Mouse (Mus musculus): Measurements from ENCODE around the gene Ptges2. TPM values are rescaled to one million over a fixed set of nuclear protein-coding genes. Genes with fewer than 3 reads are reported as not detected.
"Not testable (repeated sequence)": the region's sequence is repeated elsewhere in the genome, so short reads cannot be mapped to it uniquely, and the experiment has no call there.

The Ptges2 gene
- total RNA-seq (2021) = 10 to 100 TPM; 63.4 to 70.0 TPM

- peak; percentile 94 to 95 for DNase-seq
- intact Hi-C loops (cut with DNase I) = no loop called here
Measured at GRCm38 (mm10) chr2:32395484-32395945, at the start of gene Ptges2. TSS of gene Ptges2 (plus strand) at chr2:32395896.

DNA sequence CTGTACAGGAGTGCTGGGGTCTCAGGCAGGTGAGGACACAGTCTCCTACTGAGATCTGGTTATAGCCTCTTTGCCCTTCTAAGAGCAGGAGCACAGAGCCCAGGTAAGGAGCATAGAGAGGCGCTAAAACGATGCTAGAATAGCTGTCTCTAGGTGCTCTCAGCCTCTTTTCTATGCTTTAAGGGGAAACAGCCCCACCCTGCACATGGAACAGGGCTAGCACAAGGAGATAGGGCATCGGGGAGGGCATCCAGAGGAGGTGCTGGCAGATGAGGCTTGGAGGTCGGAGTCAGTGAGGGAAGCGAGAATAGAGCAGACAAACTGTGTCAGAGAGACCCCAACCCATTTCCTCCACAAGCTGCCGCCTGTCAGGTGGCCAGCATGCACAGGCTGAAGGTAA, 48.7 kb upstream of the Ptges2 start:
- DNase-seq = no peak
- intact Hi-C loops (cut with DNase I) = no loop called here

DNA sequence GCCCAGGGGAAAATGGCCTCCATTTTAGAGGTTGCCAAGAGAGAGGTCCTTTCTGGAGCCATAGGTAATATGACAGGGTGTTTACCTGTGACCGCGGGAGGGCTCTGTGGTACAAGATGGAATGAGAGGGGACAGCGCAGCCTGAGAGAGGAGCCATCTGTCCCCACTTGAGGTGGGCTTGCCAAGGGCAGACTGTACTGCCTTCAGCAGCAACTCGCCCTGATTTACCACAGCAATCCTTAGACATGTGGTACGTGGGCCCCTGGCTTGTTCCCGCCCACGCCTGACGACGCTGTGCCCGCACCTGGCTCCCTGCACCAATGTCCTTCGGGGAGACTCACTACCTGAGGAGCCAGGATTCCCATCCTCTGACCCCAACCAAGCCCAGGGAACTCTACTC, 47.4 kb upstream of the Ptges2 start:
- intact Hi-C loops (cut with DNase I) = no loop called here
- DNase-seq = no peak

DNA sequence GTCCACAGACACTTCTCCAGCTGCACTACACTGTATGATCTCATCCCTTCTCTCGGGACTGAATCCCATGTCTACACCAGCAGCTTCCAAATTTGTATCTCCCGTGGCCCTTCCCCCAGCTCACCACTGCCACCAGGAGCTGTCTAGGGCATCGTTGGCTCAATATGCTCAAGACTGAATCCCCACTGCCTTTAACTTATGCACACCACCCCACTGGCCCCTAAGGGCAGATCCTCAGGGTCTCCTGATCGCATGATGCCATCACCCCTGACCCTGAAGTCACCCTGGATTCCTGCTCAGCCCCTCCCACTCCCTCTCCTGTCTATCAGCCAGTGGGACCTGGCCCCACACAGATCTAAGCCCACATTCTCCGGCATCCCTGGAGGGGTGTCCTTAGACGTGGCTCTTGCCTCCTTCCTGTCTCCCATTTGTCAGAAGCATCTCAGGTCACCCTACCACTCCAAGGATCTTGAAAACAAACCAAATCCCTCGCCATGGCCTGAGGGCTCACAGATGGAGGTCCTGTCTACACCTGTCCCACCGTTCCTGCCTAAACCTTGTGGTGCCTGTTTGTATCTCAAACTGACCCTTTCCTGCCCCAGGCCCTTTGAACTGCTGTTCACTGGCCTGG, 46.0 kb upstream of the Ptges2 start:
- intact Hi-C loops (cut with DNase I) = no loop called here

DNA sequence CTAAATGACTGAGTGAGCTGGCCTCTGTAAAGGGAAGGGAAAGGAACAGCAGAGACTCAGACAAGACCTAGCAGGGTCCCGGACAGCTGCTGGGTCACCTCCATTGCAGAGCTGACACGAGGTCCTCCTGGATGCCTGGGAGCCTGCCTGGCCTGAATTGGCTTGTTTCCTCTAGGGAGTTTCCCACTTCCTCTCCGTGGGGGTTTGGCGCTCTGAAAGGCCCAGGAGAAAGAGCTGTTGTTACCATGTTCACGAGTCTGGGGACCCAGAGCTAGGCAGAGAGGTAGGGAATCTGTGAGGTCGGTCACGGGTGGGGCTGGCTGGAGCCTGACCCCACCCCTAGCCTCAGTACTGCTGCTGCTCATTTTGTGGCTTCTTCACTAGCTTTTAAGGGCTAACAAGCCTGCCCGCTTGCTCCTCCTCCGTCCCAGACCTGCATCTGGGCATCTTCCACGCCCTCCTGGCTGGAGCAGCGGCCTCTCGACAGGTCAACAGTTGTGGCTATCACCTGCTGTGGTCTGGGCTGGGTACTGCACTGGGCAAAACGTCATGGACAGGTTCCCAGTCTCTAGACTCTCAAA, 45.1 kb upstream of the Ptges2 start:
- intact Hi-C loops (cut with DNase I) = no loop called here
- DNase-seq = peak in 1 of 2 experiments; percentile 51

More for the DNA sequence above, 46.0 kb upstream of the Ptges2 start:
- no peak for DNase-seq

DNA sequence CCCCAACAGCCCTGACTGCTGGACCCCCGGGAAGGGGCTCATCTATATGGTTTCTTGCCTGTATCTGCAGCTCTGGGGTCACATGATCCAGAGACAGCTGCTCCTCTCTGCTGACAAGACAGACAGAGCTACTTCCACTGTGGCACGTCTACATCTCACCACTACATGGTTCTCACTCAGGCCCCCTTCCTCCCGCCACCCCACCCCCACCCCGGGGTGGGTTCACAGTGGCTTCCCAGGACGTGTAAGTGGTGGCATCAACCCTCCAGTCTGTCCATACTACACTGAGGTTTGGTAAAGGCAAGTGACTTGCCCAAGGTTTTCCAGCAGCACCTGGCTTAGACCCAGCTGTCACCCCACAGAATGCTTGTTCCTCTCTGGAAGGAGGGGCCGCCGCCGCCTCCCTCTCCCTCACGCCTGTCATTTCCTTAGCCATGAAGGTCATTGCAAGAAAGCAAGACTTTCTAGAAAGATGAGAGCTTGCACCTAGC, 44.2 kb upstream of the Ptges2 start:
- intact Hi-C loops (cut with DNase I) = no loop called here
- no peak for DNase-seq

DNA sequence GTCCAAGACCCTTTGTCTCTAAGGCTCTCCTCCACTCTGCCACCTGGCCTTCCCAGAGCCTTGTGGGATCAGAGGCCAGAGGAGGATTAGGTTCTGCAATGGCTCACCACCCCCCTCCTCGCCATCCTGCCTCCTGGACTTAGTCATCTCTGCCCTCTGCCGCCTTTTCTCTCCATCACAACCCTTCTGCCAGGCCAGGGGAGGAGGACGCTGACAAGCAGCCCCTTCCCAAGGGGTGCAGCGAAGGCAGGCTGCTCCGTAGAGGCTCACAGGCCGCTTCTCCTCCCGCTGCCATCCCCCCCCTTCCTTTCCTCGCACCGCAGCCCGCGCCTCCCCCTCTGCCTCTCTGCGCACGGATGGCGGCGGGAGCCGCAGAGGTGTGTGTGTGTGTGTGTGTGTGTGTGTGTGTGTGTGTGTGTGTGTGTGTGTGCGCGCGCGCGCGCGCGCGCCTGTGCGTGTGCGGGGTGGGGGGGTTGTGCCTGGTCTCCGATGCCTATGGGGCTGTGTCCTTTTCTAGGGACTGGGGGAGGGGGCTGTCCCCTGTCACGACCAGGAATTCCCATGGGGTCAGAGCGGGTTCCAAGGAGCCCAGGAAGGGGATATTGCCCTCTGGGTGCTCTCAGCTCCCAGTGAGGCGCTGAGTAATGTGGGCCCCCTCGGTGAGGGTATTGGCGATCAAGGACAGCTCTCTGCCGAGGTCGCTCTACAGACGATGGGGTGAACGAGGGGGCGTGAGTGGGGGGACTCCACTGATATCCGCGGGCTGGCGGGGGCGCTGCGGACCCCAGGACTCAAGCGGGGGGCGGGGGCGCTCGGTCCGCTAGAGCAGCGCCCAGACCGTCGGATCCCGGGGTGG, 43.3 kb upstream of the Ptges2 start, which contains the start of gene Ciz1:
Ciz1 (plus strand) TSS at position 177 of the 856 bp plus-strand sequence.
- DNase-seq = peak; percentile 26 to 35
- intact Hi-C loops (cut with DNase I) = loop anchor here (2.0 kb wide), 1 partner anchor 134 kb away; no protein-coding TSS in a partner anchor

GRCm38 (mm10) chr2:32353007-32353542, 42.6 kb upstream of the Ptges2 start, which contains the start of gene Dnm1:
TSS of gene Dnm1 (minus strand) at chr2:32353338.
- intact Hi-C loops (cut with DNase I) = loop anchor here (2.0 kb wide), 1 partner anchor 134 kb away; no protein-coding TSS in a partner anchor
- DNase-seq = peak; percentile 94 to 96

GRCm38 (mm10) chr2:32353836-32354235, 41.9 kb upstream of the Ptges2 start:
- intact Hi-C loops (cut with DNase I) = loop anchor here (2.0 kb wide), 1 partner anchor 133 kb away; no protein-coding TSS in a partner anchor
- DNase-seq = no peak

DNA sequence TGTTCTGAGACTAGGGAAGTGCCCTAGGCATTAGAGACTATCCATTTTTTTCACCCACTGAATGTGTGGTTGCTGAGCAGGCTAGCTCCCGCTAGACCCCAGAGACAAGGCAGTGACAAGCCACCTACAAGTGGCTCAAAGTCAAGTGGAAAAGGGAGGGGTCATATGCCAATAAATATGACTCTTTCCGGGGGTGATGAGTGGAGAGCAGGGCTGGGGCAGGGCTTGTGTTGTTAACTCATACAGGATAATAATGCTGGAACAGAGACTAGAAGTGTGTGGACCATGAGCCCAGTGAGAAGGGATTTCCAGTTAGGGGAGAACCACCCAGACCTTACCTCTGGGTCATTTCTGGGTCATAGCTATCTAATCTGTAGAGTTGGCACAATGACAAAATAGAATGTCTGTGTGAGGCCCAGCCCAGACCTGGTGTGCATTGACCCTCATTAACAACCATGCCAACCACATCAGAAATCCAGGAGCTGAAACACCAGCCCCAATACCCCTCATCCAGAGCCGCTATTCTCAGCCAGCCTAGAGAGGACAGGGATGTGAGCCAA, 41.3 kb upstream of the Ptges2 start:
- no peak for DNase-seq
- intact Hi-C loops (cut with DNase I) = no loop called here

DNA sequence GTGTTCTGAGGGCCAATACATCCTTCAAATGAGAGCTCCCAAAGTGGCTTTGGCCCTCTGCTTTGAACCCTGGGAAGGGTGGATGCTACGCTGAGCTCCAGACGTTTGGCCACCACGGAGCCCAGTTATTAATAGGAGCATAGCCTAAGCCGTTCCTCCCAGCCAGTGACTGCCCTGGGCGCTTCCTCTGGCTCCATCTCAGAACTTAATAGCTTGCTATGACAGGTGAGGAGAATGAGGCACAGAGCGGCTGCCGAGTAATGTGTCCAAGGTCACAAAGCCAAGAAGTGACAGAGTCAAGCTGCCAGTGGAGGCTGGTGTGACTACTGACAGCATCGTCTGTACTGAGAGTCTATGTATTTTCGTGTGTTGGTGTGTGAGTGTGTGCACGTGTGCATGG, 39.5 kb upstream of the Ptges2 start:
- intact Hi-C loops (cut with DNase I) = no loop called here
- DNase-seq = no peak

DNA sequence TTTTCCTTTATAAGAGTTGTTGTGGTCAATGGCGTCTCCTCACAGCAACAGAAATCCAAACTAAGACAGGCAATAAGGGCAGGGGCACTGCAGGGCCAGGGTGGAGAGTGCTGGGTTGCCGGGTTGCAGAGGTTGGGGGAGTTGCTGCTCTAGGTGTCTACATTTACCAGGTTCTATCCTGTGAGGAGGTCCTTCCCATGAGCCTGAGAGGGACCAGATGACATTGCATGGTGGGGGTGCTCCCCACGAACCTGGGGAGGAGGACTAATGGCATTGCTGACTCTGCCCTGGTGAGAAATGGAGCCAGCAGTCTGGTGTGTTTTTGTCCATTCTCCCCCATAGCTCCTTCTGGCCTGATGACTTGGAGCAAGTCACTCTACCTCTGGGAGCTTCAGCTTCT, 38.0 kb upstream of the Ptges2 start:
- no peak for DNase-seq

DNA sequence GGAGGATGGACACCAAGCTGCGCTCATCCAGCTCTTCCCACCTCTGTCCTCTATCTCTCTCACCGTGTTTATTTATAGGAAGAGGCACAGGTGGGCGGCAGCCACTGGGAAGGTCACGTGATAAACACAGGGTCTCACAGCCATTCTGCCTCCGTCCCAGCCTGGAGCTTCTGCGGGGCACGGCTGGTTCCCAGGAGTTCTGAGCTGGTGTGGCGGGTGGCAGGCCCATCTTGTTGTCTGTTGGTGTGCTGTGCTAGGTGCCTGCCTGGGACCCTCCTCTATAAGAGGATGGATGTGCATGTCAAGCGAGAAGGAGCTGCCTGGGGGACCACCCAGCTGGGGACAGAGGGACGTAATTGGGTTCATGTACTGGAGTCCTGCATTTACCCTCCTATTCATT, 37.3 kb upstream of the Ptges2 start:
- DNase-seq = no peak
- intact Hi-C loops (cut with DNase I) = no loop called here

More for the DNA sequence above, 38.0 kb upstream of the Ptges2 start:
- intact Hi-C loops (cut with DNase I) = no loop called here

DNA sequence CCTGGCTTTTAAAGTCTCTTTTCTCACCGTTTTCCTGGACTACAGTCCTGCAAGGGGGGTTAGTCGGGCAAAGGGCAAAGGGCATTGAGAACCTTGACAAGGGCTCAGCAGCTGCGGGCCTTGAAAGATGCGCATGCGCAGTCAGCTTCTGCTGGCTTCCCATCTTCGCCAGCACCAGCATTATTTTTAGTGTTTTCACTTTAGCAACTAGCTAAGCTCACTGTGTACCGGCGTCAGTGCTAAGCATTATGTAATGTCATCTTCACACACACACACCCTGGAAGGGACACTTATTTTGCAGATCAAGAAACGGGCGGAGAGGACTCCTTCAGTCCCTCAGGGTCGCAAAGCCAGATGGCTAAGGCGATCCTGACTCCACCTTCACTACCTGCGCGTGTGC, 35.0 kb upstream of the Ptges2 start:
- intact Hi-C loops (cut with DNase I) = no loop called here
- DNase-seq = peak; percentile 76

- intact Hi-C loops (cut with DNase I) = no loop called here
- DNase-seq = peak; percentile 62 to 75
Measured at GRCm38 (mm10) chr2:32361437-32361836, 34.3 kb upstream of the Ptges2 start.

GRCm38 (mm10) chr2:32362274-32362673, 33.4 kb upstream of the Ptges2 start:
- intact Hi-C loops (cut with DNase I); DNase-seq: not testable (repeated sequence)

DNA sequence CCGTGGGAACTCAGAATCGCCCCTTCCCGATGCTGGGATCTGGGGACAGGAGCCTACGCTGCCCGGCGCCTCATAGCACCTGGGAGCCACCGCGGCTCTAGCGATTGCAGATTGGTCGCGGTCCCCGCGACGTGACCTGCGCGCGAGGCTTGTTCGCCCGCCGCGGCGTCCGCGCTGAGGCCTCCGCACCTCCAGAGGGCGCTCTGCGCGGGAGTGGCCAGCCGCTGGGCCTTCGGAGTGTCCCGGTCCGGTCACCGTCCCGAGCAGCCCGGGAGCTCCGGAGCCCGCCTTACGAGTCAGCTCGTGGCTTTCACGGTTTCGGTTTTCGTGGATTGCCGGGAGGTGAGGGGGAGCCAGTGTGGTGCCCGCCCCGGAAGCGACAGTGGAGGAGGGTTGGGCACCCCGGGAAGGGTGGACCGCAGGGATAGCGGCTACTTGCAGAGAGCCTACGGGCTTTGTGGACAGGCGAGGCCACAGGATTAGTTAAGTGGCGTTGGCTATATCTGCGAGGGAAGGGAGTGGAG, 32.8 kb upstream of the Ptges2 start:
- intact Hi-C loops (cut with DNase I) = no loop called here
- peak; percentile 95 to 96 for DNase-seq

DNA sequence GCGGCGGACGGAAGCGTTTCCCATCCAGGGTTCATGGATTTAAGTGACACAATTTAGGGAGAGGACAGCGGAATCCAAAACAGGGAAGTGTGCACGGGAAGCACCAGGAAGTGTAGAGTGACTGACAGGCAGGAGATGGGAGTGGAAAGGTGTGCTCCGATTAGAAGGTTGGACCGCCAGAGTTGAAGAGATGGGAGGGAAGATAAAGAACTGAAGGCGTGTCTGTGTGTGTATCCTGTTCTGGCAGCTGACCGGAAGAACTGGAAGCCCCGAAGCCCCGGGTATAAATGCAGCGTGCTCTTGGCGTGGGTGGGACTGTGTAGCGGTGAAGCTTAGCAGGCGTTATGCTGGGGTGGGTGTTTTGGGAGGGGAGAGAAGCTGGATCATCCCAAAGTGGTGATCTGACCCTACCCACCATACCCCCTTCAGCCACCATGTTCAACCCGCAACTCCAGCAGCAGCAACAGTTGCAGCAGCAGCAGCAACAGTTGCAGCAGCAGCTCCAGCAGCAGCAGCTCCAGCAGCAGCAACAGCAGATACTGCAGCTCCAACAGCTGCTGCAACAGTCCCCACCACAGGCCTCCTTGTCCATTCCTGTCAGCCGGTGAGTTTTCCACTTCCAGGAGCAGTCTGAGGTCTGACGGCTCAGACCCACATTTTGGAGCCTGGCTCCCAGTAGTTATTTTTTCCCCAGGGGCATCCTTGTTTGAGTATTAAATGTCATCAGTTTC, 32.2 kb upstream of the Ptges2 start:
- DNase-seq = no peak
- intact Hi-C loops (cut with DNase I) = loop anchor here (1.0 kb wide), 1 partner anchor 18 kb away; the partner anchor contains the start of gene 1110008P14Rik

- intact Hi-C loops (cut with DNase I) = loop anchor here (1.0 kb wide), 1 partner anchor 17 kb away; the partner anchor contains the start of gene 1110008P14Rik
- no peak for DNase-seq
Measured at GRCm38 (mm10) chr2:32364121-32364520, 31.6 kb upstream of the Ptges2 start.

All from heart, postnatal 10 days (tissue).